In genomic region chr15:99972989-99973911, GRCm38 (mm10) we compare ENCODE assay signal across 9 mouse cellular contexts. TPM values are rescaled to one million over a fixed set of nuclear protein-coding genes. Genes with fewer than 3 reads are reported as not detected.
DNase-seq lines count a peak whose midpoint lies in the region; ATAC-seq and TF ChIP-seq lines count a peak whose summit lies in the region.
"Had no signal": no experiment of that assay in that cellular context is flagged by ENCODE, and none has a peak within 500 bp of the region (broad histone marks: within the 10 kb centered on the region; RNA-seq: fewer than 3 reads in every experiment).

No protein-coding gene starts in this region.

- WGBS in embryonic facial prominence, embryonic 10.5 days: under 1% methylated on average over 84 of the region's 84 CpGs
- under 1% methylated on average over 83 of the region's 84 CpGs for WGBS in heart, embryonic 14.5 days
- WGBS in kidney, postnatal 0 days: under 1% methylated on average over 83 of the region's 84 CpGs
- WGBS in lung, embryonic 14.5 days: under 1% methylated on average over 84 of the region's 84 CpGs

- H3K27ac ChIP-seq in embryonic facial prominence, embryonic 10.5 days (replicated peaks): peak overlapping the region; percentile 97
- peak overlapping the region; percentile 96 to 98 for H3K27ac ChIP-seq in heart, embryonic 14.5 days (replicated peaks in 1 of 2; ENCODE audit: control insufficient read depth in 1 of 2, insufficient read depth in 1 of 2, low read depth in 2 of 2, low read length in 2 of 2)
- peak overlapping the region; percentile 97 for H3K27ac ChIP-seq in kidney, postnatal 0 days
- H3K27ac ChIP-seq in lung, embryonic 14.5 days (ENCODE audit: low read depth): peak overlapping the region; percentile 94

- ATAC-seq in CD4-positive, CD25-positive, alpha-beta regulatory T cell, adult 4 months: peak; percentile 37
- peak; percentile 85 for ATAC-seq in heart, embryonic 14.5 days (ENCODE audit: insufficient number of reproducible peaks, insufficient read depth, low FRiP score, low read depth)
- peak; percentile 86 for ATAC-seq in kidney, postnatal 0 days (replicated peaks; ENCODE audit: low FRiP score, low read depth)
- ATAC-seq in lung, embryonic 14.5 days (ENCODE audit: insufficient read depth): peak; percentile 88
- ATAC-seq in neutrophil, adult 5-6 weeks (ENCODE audit: extremely low read depth, insufficient number of reproducible peaks, low FRiP score, poor library complexity, severe bottlenecking): peak; percentile 21; the same call in 1 of the 2 replicates

- no peaks in the 10 kb centered on the region for H3K36me3 ChIP-seq in embryonic facial prominence, embryonic 10.5 days (replicated peaks)
- H3K36me3 ChIP-seq in heart, embryonic 14.5 days (ENCODE audit: control insufficient read depth, insufficient read depth, low read length): no peaks in the 10 kb centered on the region
- H3K36me3 ChIP-seq in kidney, postnatal 0 days (ENCODE audit: insufficient read depth, low read length): no peaks in the 10 kb centered on the region
- no peaks in the 10 kb centered on the region for H3K36me3 ChIP-seq in lung, embryonic 14.5 days (ENCODE audit: insufficient read depth)

- peaks cover 11% of the 10 kb centered on the region for H3K4me1 ChIP-seq in embryonic facial prominence, embryonic 10.5 days
- H3K4me1 ChIP-seq in heart, embryonic 14.5 days (ENCODE audit: control insufficient read depth in 2 of 2, insufficient read depth in 2 of 2, low read length in 2 of 2): peaks cover 0 to 12% of the 10 kb centered on the region in 2 experiments; a peak in 2 of 4 replicates
- H3K4me1 ChIP-seq in kidney, postnatal 0 days (replicated peaks; ENCODE audit: insufficient read depth, low read length): no peaks in the 10 kb centered on the region
- no peaks in the 10 kb centered on the region for H3K4me1 ChIP-seq in lung, embryonic 14.5 days (ENCODE audit: insufficient read depth)

- H3K4me2 ChIP-seq in heart, embryonic 14.5 days (ENCODE audit: low read length): peak overlapping the region; percentile 88
- H3K4me2 ChIP-seq in kidney, postnatal 0 days (ENCODE audit: low read length): peak overlapping the region; percentile 61
- H3K4me2 ChIP-seq in lung, embryonic 14.5 days: peak overlapping the region; percentile 82

- peak; percentile 33 to 41 for DNase-seq in adrenal gland, adult 18-20 months (ENCODE audit: low spot score in 2 of 2)
- peak; percentile 94 for DNase-seq in embryonic facial prominence, embryonic 10.5 days (ENCODE audit: low spot score)
- DNase-seq in kidney, postnatal 0 days (ENCODE audit: low spot score): peak; percentile 84
- DNase-seq in lung, embryonic 14.5 days: peak; percentile 80
- DNase-seq in urinary bladder, adult 18-20 months (ENCODE audit: low spot score in 2 of 2): peak; percentile 8 to 38

- H3K27me3 ChIP-seq in embryonic facial prominence, embryonic 10.5 days (replicated peaks; ENCODE audit: low read depth, poor library complexity, severe bottlenecking): no peaks in the 10 kb centered on the region
- H3K27me3 ChIP-seq in heart, embryonic 14.5 days (ENCODE audit: control insufficient read depth, insufficient read depth, low read length): no peaks in the 10 kb centered on the region
- H3K27me3 ChIP-seq in kidney, postnatal 0 days (ENCODE audit: insufficient read depth, low read length): no peaks in the 10 kb centered on the region
- H3K27me3 ChIP-seq in lung, embryonic 14.5 days (ENCODE audit: insufficient read depth, low read length): no peaks in the 10 kb centered on the region

- H3K4me3 ChIP-seq in embryonic facial prominence, embryonic 10.5 days: peak overlapping the region; percentile 91
- H3K4me3 ChIP-seq in heart, embryonic 14.5 days (ENCODE audit: control insufficient read depth in 1 of 2, insufficient read depth in 1 of 2, low read depth in 1 of 2, low read length in 2 of 2): peak overlapping the region; percentile 79 to 93
- H3K4me3 ChIP-seq in kidney, postnatal 0 days (replicated peaks; ENCODE audit: low read depth, low read length): peak overlapping the region; percentile 73
- peak overlapping the region; percentile 77 for H3K4me3 ChIP-seq in lung, embryonic 14.5 days (ENCODE audit: low read depth, low read length)

- H3K9ac ChIP-seq in heart, embryonic 14.5 days (ENCODE audit: low read length): peak overlapping the region; percentile 84
- H3K9ac ChIP-seq in kidney, postnatal 0 days (ENCODE audit: low read depth, low read length): peak overlapping the region; percentile 85
- H3K9ac ChIP-seq in lung, embryonic 14.5 days: peak overlapping the region; percentile 75

- TF ChIP-seq CTCF in kidney, postnatal 0 days (IDR thresholded peaks at IDR 0.05; ENCODE audit: low read depth): no peak
- no peak for TF ChIP-seq CTCF in lung, embryonic 14.5 days (IDR thresholded peaks at IDR 0.05; ENCODE audit: low read depth)

- no peaks in the 10 kb centered on the region for H3K9me3 ChIP-seq in embryonic facial prominence, embryonic 10.5 days
- H3K9me3 ChIP-seq in heart, embryonic 14.5 days (ENCODE audit: control insufficient read depth, low read length): no peaks in the 10 kb centered on the region
- no peaks in the 10 kb centered on the region for H3K9me3 ChIP-seq in kidney, postnatal 0 days (replicated peaks; ENCODE audit: low read length)
- H3K9me3 ChIP-seq in lung, embryonic 14.5 days (ENCODE audit: low read depth, low read length): no peaks in the 10 kb centered on the region

RNA-seq across cellular contexts. Expression of gene Larp4, which starts 3.4 kb away (rescaled TPM):
- 10 to 100 TPM; 37.0 to 47.8 TPM for polyA plus RNA-seq in CD4-positive, CD25-positive, alpha-beta regulatory T cell, adult 4 months (2017; shearing (Covaris generic))
- total RNA-seq in adrenal gland, adult 18-20 months (2021): 10 to 100 TPM; 76.8 to 80.8 TPM
- polyA plus RNA-seq in embryonic facial prominence, embryonic 10.5 days (2016; fragmentation: Nextera tagmentation; extraction: Ambion mirVana): 38.0 and 40.7 TPM in 2 replicates
- polyA plus RNA-seq in heart, embryonic 14.5 days (2014; fragmentation: Nextera tagmentation; extraction: Ambion mirVana): 33.4 TPM in 2 replicates
- 35.4 and 36.0 TPM in 2 replicates for polyA plus RNA-seq in kidney, postnatal 0 days (2015; fragmentation: Nextera tagmentation; extraction: Ambion mirVana)
- polyA plus RNA-seq in lung, embryonic 14.5 days (2014; fragmentation: Nextera tagmentation; extraction: Ambion mirVana): 39.3 and 41.0 TPM in 2 replicates
- total RNA-seq in neutrophil, adult 5-6 weeks (2017): 52.7 and 58.3 TPM in 2 replicates

RNA-seq across cellular contexts. Expression of gene Fam186a, which starts 6.4 kb away (rescaled TPM):
- not detected for polyA plus RNA-seq in CD4-positive, CD25-positive, alpha-beta regulatory T cell, adult 4 months (2017; shearing (Covaris generic))
- under 1 TPM; 0.20 to 0.67 TPM for total RNA-seq in adrenal gland, adult 18-20 months (2021)
- polyA plus RNA-seq in embryonic facial prominence, embryonic 10.5 days (2016; fragmentation: Nextera tagmentation; extraction: Ambion mirVana): not detected in 2 replicates
- not detected in 2 replicates for polyA plus RNA-seq in heart, embryonic 14.5 days (2014; fragmentation: Nextera tagmentation; extraction: Ambion mirVana)
- polyA plus RNA-seq in kidney, postnatal 0 days (2015; fragmentation: Nextera tagmentation; extraction: Ambion mirVana): 0.03 TPM in 1 of 2 replicates, not detected in the other
- 0.04 TPM in 1 of 2 replicates, not detected in the other for polyA plus RNA-seq in lung, embryonic 14.5 days (2014; fragmentation: Nextera tagmentation; extraction: Ambion mirVana)
- total RNA-seq in neutrophil, adult 5-6 weeks (2017): not detected in 2 replicates
- polyA plus RNA-seq: large intestine, adult 2 months had no signal

Comparison
In these comparisons a context has a peak if more than half of its experiments do, and no peak if none do; other contexts are left out.
1. Peak in every context shown above with its lines: DNase-seq, ATAC-seq, H3K4me3 ChIP-seq and H3K27ac ChIP-seq.
2. ATAC-seq: peak in every context shown above with its lines; median percentile 88 in lung, embryonic 14.5 days; 86 in kidney, postnatal 0 days; 85 in heart, embryonic 14.5 days; 37 in CD4-positive, CD25-positive, alpha-beta regulatory T cell, adult 4 months; 21 in neutrophil, adult 5-6 weeks.
3. DNase-seq: peak in every context shown above with its lines; median percentile 94 in embryonic facial prominence, embryonic 10.5 days; 84 in kidney, postnatal 0 days; 80 in lung, embryonic 14.5 days; 37 in adrenal gland, adult 18-20 months; 23 in urinary bladder, adult 18-20 months.